Mouse (Mus musculus) cerebellum, adult 9-11 months (tissue): Measurements from ENCODE around the gene Podxl2.

Experiments
- DNase-seq: peaks from one replicate; pipeline ENCODE4 v3.0.0; 2022

Gene Podxl2

DNA sequence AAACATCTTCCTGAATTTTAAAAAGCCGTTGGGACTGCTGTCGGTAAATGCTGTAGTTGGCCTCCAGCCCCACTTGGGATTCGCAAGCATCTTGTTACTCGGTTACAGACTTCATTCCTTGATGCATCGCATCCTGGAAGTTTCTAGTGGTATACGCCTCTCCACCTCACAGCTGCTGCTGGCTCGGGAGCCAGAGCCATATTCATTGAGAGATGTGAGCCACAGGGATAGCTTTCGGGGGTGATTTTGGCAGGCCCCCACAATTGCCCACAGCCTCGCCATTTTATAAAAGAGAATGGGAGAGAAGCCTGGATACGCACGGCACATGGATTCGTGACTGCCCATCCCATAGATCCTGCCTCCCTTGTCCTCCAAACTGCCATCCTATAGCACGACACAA, 81.0 kb downstream of the Podxl2 start:
- no peak for DNase-seq

DNA sequence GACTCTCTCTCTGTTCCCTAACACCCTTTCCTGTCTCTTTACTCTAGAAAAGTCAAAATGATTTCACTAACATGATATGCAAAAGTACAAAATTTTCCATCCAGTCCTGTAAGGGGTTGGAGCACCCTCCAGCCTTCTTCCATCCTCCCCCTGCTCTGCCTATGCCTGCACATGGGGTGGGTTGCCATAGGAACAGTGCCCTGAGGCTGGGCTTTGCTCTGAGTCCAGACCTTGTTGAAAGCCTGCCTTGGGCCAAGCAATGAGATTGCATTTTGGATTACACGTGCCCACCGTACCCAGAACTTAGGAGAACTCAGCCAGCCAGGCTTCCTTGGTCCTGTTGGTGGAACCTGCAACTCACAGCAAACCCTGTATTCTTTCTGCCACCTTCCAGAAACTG, 81.6 kb downstream of the Podxl2 start:
- no peak for DNase-seq
